Mouse (Mus musculus) left cerebral cortex, adult 8-10 months (tissue): ENCODE measurements around the gene Tmem200a. TPM values are rescaled to one million over a fixed set of nuclear protein-coding genes. Genes with fewer than 3 reads are reported as not detected.

Experiments
- DNase-seq, 2 experiments: peaks; one replicate each; pipeline ENCODE4 v3.0.0; 2022; ENCODE audit warnings: low spot score in 2 of 2
- total RNA-seq, 4 experiments: library from RNA; stranded (reverse); gene quantifications; 2 replicates each; pipeline ENCODE4 v1.2.4; 2022

Gene Tmem200a
- total RNA-seq: 10 to 100 TPM; 10.9 to 16.1 (median 13.2) TPM

DNA sequence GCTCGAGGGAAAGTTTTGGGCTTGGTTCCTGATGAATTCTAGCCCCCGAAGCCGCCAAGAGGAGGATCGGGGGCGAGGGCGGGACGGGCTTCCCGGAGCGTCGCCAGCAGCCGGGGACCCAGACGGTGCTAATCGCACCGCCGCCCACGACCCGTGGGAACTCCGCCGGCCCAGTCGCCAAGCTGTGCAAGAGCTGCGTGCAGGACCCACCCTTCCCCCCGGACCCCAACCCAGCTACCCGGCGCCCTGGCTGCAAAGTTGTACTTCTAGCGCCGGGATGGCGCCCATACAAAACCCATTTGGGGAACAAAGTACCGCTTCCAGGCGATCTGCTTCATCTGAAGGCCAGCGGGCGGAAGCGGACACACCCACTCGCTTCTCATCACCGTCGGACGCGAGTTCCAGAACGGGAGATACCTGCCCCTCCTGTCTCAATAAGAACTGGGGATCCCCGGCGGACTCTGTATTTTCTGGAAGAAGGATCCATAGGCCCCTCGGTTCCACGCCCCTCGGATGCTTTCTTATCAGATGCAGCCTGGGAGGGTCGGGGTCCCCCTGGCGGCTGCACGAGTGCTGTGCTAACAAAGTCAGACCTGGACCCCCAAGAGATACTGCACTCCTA, at the start of gene Tmem200a:
TSS of gene Tmem200a (minus strand) at position 532 of the 622 bp plus-strand sequence.
- DNase-seq: peak; percentile 39 to 57

DNA sequence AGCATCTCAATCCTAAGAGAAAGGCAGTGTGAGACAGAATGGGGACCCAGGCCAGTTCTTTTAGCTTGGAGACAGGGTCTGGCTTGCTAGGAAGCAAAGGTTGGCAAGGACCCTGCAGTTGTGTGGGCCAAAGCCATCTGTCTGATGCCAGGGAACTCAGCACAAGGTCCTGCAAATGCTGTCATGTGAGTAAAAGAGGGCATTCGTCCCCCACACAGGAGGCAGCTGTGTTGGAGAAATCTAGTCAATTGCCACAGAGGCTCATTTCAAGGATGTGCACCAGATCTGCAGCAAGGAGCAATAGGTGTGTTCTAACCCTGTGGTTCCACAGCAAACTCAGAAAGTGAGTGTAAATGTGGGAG, 41.0 kb upstream of the Tmem200a start:
- DNase-seq: peak in 1 of 2 experiments; percentile 13

DNA sequence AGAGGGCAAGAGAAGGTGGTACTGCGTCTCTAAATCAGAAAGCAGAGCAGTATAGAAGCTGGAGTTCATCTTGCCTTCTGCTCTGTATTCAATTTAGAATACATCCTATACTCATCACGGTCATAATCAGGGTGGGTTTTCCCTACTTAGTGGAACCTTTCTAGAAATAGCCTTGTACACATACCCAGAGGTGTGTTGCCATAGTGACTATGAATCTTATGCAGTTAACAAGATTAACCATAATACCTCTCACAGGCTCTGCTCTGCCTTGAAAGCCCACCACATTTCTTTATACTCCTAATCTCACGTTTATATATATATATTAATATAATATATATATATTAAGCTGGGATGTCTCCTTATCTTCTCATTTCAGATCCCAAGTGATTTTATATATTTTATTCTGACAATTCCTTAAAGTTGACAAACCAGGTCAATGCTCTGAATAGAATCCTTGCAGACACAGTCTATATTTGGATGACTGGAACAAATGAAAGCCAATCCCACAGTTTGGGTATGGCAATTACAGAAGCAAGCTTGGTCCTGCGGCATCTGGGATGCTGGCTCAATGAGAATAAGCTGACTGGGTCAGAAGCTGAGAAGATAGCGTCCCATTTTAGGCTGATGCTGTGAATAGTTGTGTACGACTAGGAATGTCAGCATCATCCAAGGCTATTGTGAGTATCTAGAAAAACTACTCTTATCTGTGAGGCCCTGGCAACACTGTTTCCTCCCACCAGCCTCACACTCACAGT, 40.4 kb upstream of the Tmem200a start:
- peak in 1 of 2 experiments; percentile 10 for DNase-seq

DNA sequence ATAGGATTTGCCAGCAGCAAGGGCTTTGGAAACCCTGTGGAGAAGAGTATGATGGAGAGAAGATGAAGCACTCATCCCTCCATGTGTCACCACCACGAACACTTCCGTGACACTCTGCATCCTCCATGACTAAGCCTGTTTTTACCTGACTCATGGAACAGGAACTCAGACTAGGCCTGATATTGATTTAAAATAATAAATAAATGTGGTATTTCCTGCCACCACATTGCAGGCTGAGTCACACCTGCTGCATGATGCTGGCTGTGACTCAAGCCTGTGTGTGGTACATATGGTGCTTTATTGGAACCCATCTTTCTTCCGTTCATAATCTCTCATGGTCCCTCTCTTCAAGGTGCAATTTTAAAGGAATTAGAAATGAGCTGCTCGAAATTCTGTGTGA, 35.6 kb upstream of the Tmem200a start:
- DNase-seq: peak in 1 of 2 experiments; percentile 6

DNA sequence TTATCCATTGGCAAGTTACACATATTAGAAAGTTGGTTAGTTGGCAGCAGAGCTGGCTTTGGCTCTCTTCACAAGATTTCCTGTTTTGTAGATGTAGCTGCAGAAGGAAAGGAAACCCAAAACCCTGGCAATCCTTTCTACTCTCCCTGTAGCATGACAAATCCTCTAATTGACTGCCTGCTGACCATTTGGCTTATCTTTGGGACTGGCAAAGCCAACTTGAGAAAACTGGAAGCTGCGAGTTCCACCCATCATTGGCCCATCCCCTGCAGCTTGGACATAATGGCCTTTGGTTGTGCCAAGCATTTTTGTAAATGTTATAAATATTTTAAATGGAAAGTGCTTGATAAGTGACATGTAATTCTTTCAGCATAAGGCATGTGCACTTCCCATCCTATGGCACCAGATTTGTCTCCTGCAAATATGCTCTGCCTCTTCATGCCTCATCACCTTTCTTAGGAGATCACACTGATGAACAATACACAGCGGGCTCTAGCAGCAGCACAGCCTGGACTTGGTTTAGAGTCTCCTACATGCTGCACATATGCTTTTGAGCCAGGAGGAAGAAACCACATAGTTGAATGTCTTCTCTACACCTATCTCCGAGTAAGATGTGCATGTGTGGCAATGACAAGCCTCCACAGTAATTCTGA, 24.6 kb upstream of the Tmem200a start:
- no peak for DNase-seq

DNA sequence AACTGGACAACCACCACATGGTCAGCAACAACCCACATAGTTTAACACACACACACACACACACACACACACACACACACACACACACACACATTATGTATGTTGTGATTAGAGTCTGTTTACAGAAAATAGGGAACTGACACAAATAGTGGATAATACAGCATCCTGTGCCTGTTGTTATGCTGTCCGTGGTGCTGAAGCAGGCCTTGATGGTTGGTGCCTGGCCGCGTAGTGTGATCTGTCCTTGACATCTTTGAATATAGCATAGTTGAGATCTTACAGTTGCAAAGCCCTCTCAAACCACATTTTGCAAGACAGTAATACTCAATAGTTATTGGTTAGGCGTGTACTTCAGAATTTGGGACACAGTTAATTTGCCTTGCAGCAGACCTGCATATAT, 3.2 kb upstream of the Tmem200a start:
- DNase-seq: no peak

DNA sequence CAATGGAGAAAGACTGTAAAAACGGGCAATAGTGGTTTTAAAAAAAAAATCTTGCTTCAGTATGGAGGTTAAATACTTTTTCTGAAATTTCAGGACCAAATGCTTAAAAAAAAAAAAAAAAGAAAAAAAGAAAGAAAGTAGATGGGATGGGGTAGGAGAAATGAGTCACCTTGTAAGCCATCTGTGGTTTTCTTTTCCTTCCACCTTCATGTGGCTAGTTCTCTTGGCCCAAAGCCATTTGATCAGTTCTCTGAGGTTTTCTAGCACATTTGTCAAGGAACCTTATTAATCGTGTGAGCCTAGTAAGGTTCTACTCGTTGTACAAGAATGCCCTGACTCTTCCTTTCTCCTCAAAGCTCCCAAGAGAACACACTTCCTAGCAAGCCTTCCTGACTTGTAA, 826 bp upstream of the Tmem200a start:
- DNase-seq: no peak

DNA sequence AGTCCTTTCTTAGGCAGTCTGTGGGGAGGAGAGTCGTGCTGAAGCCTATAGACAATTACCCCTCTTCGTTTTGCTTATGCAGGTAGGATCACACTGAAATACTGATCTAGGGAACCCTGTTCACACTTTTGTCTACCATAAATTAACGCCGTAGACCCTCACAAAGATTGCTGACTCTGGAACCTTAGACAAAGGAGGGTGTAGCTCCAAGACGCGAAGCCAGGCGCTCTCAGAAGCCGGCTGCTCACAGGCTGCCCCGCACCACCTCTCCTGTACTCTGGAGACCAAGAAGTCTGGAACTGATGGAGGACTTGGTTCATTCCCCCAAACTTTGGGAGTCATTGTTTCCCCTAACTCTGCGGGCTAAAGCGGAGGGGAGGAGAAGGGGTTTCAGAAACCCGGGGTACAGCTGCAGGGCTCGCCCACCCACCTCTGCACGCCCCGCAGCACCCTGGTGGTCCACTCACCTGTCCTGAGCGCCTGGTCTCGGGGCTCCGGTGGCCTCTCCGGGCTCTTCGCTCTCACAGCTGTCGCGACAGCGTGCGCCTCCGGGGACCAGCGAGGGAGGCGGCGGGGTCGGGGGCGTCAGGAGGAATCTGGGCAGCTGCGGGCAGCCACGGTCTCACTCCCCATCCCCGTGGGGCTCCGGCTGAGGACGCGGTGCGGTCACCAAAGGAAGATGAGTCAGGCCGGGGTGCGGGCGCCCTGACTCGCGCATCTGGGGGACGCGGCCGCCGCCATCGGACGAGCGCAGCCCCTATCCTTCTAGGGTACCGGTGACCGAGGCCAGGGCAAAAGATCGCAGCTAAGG, 976 bp downstream of the Tmem200a start, which contains the start of gene Gm9767:
TSS of gene Gm9767 (plus strand) at position 585 of the 811 bp plus-strand sequence.
- DNase-seq: peak in 1 of 2 experiments; percentile 14

DNA sequence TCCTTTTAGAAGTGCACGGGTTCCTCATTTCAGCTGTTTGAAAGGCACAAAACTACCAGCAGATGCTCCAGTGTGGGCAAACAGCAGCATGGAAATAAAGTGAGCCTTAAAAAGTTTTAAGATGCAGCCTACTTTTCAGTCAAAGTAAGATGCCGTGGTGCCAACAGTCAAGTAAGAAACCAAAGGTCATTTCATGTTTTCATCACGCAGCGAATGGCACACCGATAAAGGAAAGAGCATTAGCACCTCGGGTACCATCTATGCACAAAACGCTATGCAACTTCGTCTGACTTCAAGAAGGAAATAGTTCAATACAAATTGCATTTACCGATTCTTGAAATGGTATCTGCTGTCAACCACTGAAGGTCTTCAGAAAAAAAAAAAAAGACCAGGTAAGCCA, 1.9 kb downstream of the Tmem200a start:
- DNase-seq: no peak

DNA sequence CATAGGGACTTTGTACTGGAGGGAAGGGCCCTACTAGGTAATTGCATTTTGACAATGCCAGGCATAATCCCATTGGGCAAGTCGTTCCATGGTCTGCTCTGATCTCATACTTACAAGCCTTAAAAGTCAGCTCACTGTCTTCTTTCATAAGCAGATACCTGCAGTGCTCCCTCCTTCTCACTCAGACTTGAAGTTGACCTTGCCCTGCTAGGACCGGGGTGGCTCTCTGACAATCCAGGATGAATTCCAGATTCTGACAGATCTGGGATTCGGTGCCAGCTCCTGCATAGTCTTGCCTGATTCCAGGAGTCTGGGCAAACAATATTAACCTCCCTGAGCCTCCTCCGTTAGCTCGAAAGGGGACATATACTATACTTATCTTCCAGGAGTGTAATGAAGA, 6.9 kb downstream of the Tmem200a start:
- no peak for DNase-seq

DNA sequence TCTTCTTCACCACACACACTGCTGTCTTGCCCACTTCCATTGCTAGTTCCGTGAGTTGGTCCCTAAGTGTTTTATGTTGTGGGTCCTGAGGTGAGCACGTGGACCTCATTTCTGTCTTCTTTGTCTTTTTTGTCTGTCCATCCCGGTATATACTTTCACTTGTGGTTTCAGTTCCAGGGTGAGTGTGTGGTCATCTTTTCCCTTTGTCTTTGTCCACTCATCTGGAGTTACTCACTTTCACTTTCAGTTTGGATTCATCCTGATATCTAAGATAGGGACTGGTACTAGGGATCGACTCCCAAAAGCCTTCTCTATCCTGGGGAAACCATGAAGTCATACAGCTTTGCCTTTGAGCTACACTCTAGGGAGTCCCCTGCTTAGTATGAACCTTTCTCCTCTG, 15.8 kb downstream of the Tmem200a start:
- no peak for DNase-seq

DNA sequence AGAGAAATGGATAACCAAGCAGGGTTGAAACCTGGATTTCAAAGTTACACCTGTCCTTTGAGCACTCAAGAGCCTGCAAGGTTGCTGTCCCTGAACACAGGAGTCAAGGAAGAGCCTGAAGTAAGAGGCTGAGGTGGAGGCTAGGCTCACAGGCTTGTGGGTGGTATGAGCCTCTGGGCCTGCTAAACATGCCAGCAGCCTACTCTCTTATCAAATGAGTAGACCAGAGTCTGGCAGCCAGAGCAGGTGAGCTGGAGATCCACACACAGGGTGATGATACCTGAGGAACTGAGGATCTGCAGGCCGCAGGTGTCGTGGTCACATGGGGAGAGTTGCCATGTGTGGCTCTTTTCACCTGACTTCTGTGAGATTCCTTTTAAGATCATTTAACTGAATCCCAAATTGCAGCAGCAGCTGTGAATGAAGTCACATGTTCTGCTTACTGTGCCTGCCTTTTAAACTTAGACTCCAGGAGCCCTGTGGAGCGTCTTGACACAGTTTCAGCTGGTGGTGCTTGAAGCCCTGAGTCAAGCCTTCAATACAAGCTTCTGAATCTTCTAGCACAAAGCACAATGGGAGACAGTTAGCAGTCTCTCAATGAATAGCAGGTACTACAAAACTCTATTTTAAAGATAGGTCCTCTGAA, 19.1 kb downstream of the Tmem200a start:
- DNase-seq: peak in 1 of 2 experiments; percentile 33

DNA sequence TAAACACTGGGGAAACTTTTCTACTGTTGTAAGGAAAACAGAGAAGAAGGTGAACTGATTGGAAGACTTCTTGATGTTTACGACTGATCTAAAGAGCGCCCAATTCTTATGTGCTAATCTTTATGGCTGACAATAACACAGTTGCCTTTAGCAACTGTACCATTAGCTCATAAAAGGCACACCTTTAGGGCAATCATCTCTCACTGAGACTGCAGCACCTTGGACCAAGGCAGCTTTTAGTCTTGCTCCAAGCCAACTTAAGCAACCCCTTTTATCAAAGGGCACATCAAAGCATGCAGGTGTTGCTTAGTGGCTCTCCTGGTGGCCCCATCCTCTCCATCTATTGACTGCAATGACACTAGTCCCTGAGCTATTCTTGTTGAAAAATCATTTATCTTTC, 27.7 kb downstream of the Tmem200a start:
- no peak for DNase-seq

DNA sequence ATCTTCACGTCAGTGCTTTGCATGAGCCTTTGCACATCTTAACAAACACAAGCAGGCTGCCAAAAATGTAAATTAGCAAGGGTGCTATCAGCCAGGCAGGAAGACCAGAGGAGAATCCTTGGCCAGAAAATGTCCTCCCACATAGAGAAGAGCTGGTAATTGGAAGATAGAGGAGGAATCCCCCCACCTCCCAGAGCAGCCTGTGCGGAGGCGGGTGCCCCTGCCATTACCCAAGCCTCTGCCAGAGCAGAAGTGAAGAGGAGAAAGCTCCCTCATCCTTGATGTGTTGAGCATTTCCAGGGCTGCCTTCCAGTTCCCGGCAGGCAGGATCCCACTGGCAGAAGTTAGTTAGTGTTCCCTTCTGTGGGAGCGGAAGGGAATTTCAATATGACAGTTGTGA, 43.9 kb downstream of the Tmem200a start:
- peak; percentile 54 to 89 for DNase-seq

DNA sequence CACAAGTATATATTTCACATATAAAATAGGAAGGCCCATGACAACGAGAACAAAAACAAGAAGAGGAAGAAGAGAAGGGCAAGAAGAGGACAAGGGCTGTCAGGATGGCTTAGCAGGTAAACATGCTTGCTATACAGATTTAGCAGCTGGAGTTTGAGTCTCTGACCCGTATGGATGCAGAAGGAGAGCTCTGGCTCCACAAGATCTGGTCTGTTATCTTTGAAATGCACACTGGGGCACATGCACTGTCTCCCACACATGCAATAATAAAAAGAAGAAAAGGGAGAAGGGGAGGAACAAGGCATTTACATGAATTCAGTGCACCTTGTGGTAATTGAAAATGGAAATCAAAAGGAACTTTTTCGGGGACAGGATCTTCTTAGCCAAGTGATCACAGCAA, 60.1 kb downstream of the Tmem200a start:
- no peak for DNase-seq

DNA sequence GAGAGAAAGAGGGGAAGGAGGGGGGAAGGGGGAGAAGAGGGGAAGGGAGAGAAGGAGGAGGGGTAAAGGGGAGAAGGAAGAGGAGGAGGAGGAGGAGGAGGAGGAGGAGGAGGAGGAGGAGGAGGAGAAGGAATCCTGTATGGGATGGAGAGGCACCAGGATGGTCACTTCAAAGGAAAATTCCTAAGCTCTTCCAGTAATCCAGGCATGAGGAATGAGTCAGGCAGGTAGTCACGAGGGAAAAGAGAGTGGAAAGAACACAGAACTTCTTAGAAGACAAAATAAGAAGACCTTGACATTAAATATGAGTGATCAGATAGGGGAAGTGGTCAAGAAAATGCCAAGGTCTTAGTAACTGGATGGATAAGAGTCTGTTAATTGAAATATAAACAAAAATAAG, 64.6 kb downstream of the Tmem200a start:
- DNase-seq: no peak

DNA sequence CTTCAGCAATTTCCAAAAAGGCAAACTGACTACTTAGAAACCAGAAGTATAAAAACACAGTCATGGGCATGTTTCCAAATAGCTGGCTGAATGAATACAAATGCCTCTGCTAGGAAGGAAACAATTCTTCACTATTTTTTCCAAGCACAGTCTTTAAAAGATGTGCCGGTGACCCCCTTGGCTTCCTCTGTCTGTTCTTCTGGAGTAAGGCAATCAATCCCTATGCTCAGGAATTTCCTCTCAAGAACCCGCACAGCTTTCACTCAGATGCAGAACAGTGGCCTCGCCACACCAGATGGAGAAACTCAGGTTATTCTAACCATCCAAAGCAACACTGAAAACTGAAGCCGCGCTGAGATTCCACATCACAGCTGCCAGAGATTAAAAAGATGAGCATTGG, 69.9 kb downstream of the Tmem200a start:
- no peak for DNase-seq

DNA sequence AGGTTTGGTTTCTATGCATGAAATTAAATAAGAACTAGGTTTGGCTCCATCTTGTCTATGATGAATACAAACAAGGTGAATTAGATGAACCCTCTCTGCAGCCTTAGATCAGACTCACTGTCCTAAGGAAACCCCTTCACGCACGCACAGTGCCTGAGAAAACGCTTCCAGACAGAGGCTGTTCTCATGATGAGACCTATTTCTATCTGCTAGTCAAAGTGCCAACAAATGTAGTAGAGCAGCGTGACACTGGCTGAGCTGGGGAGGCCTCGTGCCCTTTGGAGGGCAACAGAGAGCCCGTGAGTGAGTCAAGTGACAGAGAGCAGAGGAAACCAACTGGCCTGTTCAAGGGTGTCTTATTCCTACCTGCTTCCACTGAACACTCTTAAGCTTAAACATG, 73.4 kb downstream of the Tmem200a start:
- DNase-seq: no peak

DNA sequence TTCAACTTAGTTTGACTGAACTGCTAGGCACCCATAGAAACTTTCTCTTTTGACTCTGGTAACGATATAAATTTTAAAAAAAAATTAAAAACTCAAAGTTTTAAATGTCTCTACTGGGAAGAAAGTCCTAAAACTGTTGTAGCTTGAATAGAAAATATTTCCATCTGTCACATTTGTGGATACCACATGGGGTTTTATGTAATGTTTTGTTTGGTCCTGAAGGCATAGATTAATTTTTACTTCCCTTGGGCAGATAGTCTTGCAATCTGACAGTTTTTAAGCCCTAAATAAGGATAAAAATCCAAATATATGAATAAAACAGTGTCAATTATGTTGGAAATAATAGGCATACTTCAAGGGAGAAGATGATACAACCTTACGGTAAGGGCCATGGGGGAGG, 78.0 kb downstream of the Tmem200a start:
- DNase-seq: no peak

DNA sequence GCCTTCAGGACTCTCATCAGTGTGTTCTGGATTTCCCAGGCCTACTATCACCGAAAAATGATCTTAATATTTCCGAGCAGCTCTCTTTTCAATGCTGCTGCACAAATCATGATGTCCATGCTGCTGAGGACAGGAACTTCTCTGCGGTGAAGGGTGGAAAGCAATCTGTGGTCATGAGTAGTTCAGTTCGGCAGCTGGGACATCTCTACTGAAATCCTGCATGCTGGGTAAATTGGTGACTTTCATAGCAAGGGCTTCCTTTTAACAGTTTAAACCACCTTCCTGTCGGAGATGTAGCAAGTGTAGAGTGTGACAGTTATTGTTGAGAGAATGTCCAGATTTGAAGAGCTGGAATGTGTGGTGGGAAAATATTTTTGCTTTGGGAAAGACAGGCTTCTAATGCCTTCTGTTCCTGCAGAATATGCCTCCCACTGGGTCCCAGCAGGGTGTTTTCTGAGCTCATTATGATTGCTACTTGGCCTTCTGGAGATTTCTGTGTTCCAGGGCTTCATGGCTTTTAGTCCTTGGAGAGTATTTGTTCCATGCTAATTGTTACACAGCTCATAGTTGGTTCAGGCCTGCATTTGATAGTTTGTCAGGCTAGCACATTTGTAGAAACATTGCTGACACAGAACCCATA, 79.4 kb downstream of the Tmem200a start:
- DNase-seq: no peak

DNA sequence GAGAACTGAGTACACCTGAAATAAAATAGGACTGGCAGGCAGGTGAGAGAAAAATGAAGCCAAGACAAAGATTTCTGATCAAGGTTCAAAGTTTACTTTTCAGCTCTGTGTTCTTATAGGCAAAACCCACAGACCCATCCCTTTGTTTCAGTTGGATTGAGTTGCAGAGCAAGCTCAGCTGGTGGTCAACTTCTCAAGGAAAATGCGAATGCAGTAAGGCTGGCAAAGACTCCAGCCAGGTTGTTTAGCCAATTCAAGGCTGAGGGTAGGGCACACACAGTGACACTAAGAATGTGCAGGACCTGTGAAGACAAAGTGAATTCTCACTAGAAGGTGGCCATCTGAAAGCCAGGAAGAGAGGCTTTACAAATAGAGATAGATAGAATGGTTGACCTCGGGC, 94.8 kb downstream of the Tmem200a start:
- no peak for DNase-seq
